Mouse (Mus musculus) heart, adult 2 months (tissue): ENCODE results near the gene Ccdc157. TPM values are rescaled to one million over a fixed set of nuclear protein-coding genes. Genes with fewer than 3 reads are reported as not detected.
A peak's percentile ranks its signal among the peaks of the same experiment; 100 is the strongest.
"Not testable (repeated sequence)": the region's sequence is repeated elsewhere in the genome, so short reads cannot be mapped to it uniquely, and the experiment has no call there.

Experiments
- DNase-seq, 2 experiments: peaks; one replicate each; pipeline ENCODE4 v3.0.0; 2021
- H3K27ac ChIP-seq: fragments of 200-600 bp; 2 replicates; pipeline ENCODE4 v1.8.1; 2022
- H3K27me3 ChIP-seq: fragments of 200-500 bp; 2 replicates; pipeline ENCODE4 v1.6.1; 2012; ENCODE audit warnings: mild to moderate bottlenecking, low read length, inconsistent platforms, mixed read lengths; ENCODE audit not compliant: control insufficient read depth, insufficient read depth
- H3K36me3 ChIP-seq: fragments of 200-500 bp; 2 replicates; pipeline ENCODE4 v1.6.1; 2012; ENCODE audit warnings: low read length, inconsistent platforms; ENCODE audit not compliant: control insufficient read depth, insufficient read depth
- H3K4me1 ChIP-seq: fragments of 200-500 bp; 2 replicates; pipeline ENCODE4 v1.6.1; 2011; ENCODE audit warnings: low read length; ENCODE audit not compliant: control insufficient read depth, insufficient read depth
- H3K4me3 ChIP-seq: fragments of 200-600 bp; 2 replicates; pipeline ENCODE4 v1.8.1; 2022
- H3K79me2 ChIP-seq: fragments of 200-500 bp; replicated peaks from 2 replicates; pipeline ENCODE4 v1.6.1; 2012; ENCODE audit warnings: mild to moderate bottlenecking, inconsistent platforms, low read length, moderate library complexity, mixed read lengths; ENCODE audit not compliant: control insufficient read depth, insufficient read depth
- H3K9ac ChIP-seq: fragments of 200-500 bp; 2 replicates; pipeline ENCODE4 v1.6.1; 2012; ENCODE audit warnings: low read depth, mild to moderate bottlenecking, control low read depth, inconsistent platforms, low read length, mixed read lengths
- CTCF ChIP-seq: fragments of 200-600 bp; IDR thresholded peaks from 2 replicates; pipeline ENCODE4 v1.8.1; 2022; ENCODE audit warnings: antibody characterized with exemption, mild to moderate bottlenecking, moderate library complexity
- EP300 ChIP-seq: fragments of 200-500 bp; IDR thresholded peaks from 2 replicates; pipeline ENCODE4 v1.6.1; 2011; ENCODE audit warnings: low read depth, low read length, control low read depth; ENCODE audit not compliant: insufficient read depth
- POLR2A ChIP-seq: fragments of 200-500 bp; IDR thresholded peaks from 2 replicates; pipeline ENCODE4 v1.6.1; 2011; ENCODE audit warnings: mild to moderate bottlenecking, low read depth, low read length, control low read depth; ENCODE audit not compliant: insufficient read depth
- WGBS: fragments of 180-500 bp; shearing (Covaris S2); methylation state at CpG from one replicate; pipeline ENCODE4 v1.1.7; 2018; 5-methylcytosine and 5-hydroxymethylcytosine counted together
- intact Hi-C: fragments of 180-260 bp; cut with DNase I; formaldehyde crosslinking; loops from one replicate; pipeline ENCODE4 v1.15.1; 2025
- polyA plus RNA-seq: library from polyadenylated mRNA; depleted of rRNA; stranded (reverse); fragments of >200 nt; gene quantifications from 2 replicates; pipeline ENCODE4 v1.2.3, GENCODE M21; 2012
- total RNA-seq, 2 experiments: library from RNA; stranded (reverse); gene quantifications; 2 replicates each; pipeline ENCODE4 v1.2.3; 2021

Ccdc157 gene
- total and polyA plus RNA-seq, 3 experiments: 4.5 to 6.7 (median 4.6) TPM

GRCm38 (mm10) chr11:4187318-4187700, 27.2 kb upstream of the Ccdc157 start:
- DNase-seq: peak in 1 of 2 experiments; percentile 36
- WGBS: 16% methylated on average over 9 of the region's 9 CpGs
- H3K36me3 ChIP-seq: peaks cover 14% of the 10 kb centered on the region
- intact Hi-C loops: no loop called here
- TF ChIP-seq POLR2A: no peak
- no peak for TF ChIP-seq EP300
- no peak for TF ChIP-seq CTCF
- no peaks in the 10 kb centered on the region for H3K27me3 ChIP-seq
- peak overlapping the region; percentile 94 for H3K4me3 ChIP-seq
- peaks cover 32% of the 10 kb centered on the region for H3K4me1 ChIP-seq
- peak overlapping the region; percentile 88 for H3K9ac ChIP-seq
- peak overlapping the region; percentile 97 for H3K27ac ChIP-seq
- peaks cover 6% of the 10 kb centered on the region; the same call in 1 of the 2 replicates for H3K79me2 ChIP-seq

GRCm38 (mm10) chr11:4186486-4187317, 26.6 kb upstream of the Ccdc157 start, which contains the start of gene Tbc1d10a:
Gene Tbc1d10a (plus strand): TSS chr11:4186789.
- Histone ChIP-seq H3K9ac (peak within 1 kb of the TSS; percentile 88), H3K4me3 (peak within 1 kb of the TSS; percentile 94), H3K79me2 (peaks cover 6% of the 10 kb centered on the region; the same call in 1 of the 2 replicates), H3K4me1 (peaks cover 30% of the 10 kb centered on the region), H3K36me3 (peaks cover 14% of the 10 kb centered on the region), H3K27ac (peak within 1 kb of the TSS; percentile 97), H3K27me3 (no peaks in the 10 kb centered on the region)
- WGBS: under 1% methylated on average over 71 of the region's 71 CpGs
- TF ChIP-seq POLR2A (peak; percentile 68), CTCF (peak; percentile 26; the same call in 1 of the 2 replicates), EP300 (0 out of 2 replicates have a peak, but pooled peaks have one; percentile 25)
- intact Hi-C loops: no loop called here
- peak; percentile 97 to 99 for DNase-seq

GRCm38 (mm10) chr11:4185480-4185879, 25.4 kb upstream of the Ccdc157 start:
- H3K4me3 ChIP-seq, intact Hi-C loops, H3K9ac ChIP-seq, H3K27ac ChIP-seq, H3K79me2 ChIP-seq, DNase-seq, H3K27me3 ChIP-seq: not testable (repeated sequence)
- 87% methylated on average over 6 of the region's 6 CpGs for WGBS
- H3K4me1 ChIP-seq: peaks cover 23% of the 10 kb centered on the region
- H3K36me3 ChIP-seq: peaks cover 17% of the 10 kb centered on the region

- intact Hi-C loops: loop anchor here (1.0 kb wide), 1 partner anchor 35 kb away; no protein-coding TSS in a partner anchor
- Histone ChIP-seq H3K79me2 (peaks cover 4% of the 10 kb centered on the region; the same call in 1 of the 2 replicates), H3K4me1 (peaks cover 16% of the 10 kb centered on the region), H3K27ac (peak overlapping the region; percentile 44), H3K4me3 (no peak overlapping the region), H3K36me3 (peaks cover 13% of the 10 kb centered on the region), H3K27me3 (no peaks in the 10 kb centered on the region), H3K9ac (no peak overlapping the region)
- no peak for TF ChIP-seq POLR2A
- no peak for TF ChIP-seq EP300
- peak; percentile 48 for TF ChIP-seq CTCF
- WGBS: 67% methylated on average over 4 of the region's 4 CpGs
- DNase-seq: no peak
Measured at GRCm38 (mm10) chr11:4184251-4184952, 24.3 kb upstream of the Ccdc157 start.

- Histone ChIP-seq H3K9ac (no peak overlapping the region), H3K27me3 (no peaks in the 10 kb centered on the region), H3K4me1 (peaks cover 10% of the 10 kb centered on the region), H3K4me3 (no peak overlapping the region), H3K36me3 (peaks cover 15% of the 10 kb centered on the region), H3K27ac (peak overlapping the region; percentile 56), H3K79me2 (peaks cover 4% of the 10 kb centered on the region; the same call in 1 of the 2 replicates)
- TF ChIP-seq CTCF: no peak
- no peak for TF ChIP-seq EP300
- TF ChIP-seq POLR2A: no peak
- peak in 1 of 2 experiments; percentile 15 for DNase-seq
- intact Hi-C loops: no loop called here
Measured at GRCm38 (mm10) chr11:4183511-4183910, 23.4 kb upstream of the Ccdc157 start.

- Histone ChIP-seq H3K4me3 (no peak overlapping the region), H3K27me3 (no peaks in the 10 kb centered on the region), H3K27ac (peak overlapping the region; percentile 12; the same call in 1 of the 2 replicates), H3K36me3 (peaks cover 16% of the 10 kb centered on the region), H3K79me2 (no peaks in the 10 kb centered on the region; the same call in 1 of the 2 replicates), H3K9ac (no peak overlapping the region), H3K4me1 (peaks cover 5% of the 10 kb centered on the region)
- TF ChIP-seq EP300 (no peak), CTCF (no peak), POLR2A (no peak)
- WGBS: 16% methylated on average over 1 of the region's 1 CpGs
- intact Hi-C loops: no loop called here
- DNase-seq: no peak
Measured at GRCm38 (mm10) chr11:4182061-4182460, 22.0 kb upstream of the Ccdc157 start.
